Comparison of ENCODE assay signal across 19 mouse cellular contexts in the genomic region with DNA sequence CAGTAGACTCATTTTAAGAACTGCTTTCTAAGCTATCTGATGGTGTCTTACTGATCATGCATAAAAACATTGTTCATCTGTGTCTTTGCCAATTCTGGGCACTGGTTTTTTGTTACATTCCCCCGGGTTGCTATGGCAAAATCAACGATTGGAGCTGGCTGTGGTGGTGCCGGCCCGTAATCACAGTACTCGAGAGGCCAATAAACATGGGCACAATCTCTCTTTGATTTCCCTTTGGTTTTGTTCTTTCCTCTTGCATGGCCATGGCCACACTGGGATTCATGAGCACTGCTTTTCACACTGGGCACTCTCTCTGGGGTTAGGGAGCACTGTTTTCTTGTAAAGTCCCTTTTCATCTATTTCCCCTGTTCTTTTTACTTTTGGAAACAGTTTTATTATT.
DNase-seq lines count a peak whose midpoint lies in the region; ATAC-seq and TF ChIP-seq lines count a peak whose summit lies in the region.
"Had no signal": no experiment of that assay in that cellular context is flagged by ENCODE, and none has a peak within 500 bp of the region (broad histone marks: within the 10 kb centered on the region; RNA-seq: fewer than 3 reads in every experiment).

No protein-coding gene starts in this region.

- no peak overlapping the region for H3K9ac ChIP-seq in embryonic facial prominence, embryonic 13.5 days
- no peak overlapping the region for H3K9ac ChIP-seq in hindbrain, embryonic 15.5 days
- H3K9ac ChIP-seq in hindbrain, embryonic 13.5 days = no peak overlapping the region
- no peak overlapping the region for H3K9ac ChIP-seq in midbrain, postnatal 0 days (replicated peaks; ENCODE audit: low read length, poor library complexity, severe bottlenecking)
- H3K9ac ChIP-seq in embryonic facial prominence, embryonic 14.5 days (ENCODE audit: low read depth, low read length) = no peak overlapping the region
- H3K9ac ChIP-seq: heart, embryonic 13.5 days; kidney, embryonic 15.5 days had no signal

- H3K36me3 ChIP-seq in embryonic facial prominence, embryonic 13.5 days = peaks cover 32% of the 10 kb centered on the region
- peaks cover 40% of the 10 kb centered on the region for H3K36me3 ChIP-seq in embryonic facial prominence, embryonic 10.5 days (replicated peaks)
- H3K36me3 ChIP-seq in hindbrain, embryonic 15.5 days = no peaks in the 10 kb centered on the region
- no peaks in the 10 kb centered on the region for H3K36me3 ChIP-seq in hindbrain, embryonic 13.5 days
- no peaks in the 10 kb centered on the region for H3K36me3 ChIP-seq in midbrain, postnatal 0 days (ENCODE audit: insufficient read depth, low read length)
- H3K36me3 ChIP-seq in midbrain, embryonic 10.5 days = peaks cover 15% of the 10 kb centered on the region; the same call in 1 of the 2 replicates
- peaks cover 30% of the 10 kb centered on the region for H3K36me3 ChIP-seq in embryonic facial prominence, embryonic 14.5 days (ENCODE audit: control insufficient read depth, insufficient read depth, low read length)

- 65% methylated on average over 5 of the region's 5 CpGs for WGBS in embryonic facial prominence, embryonic 13.5 days
- WGBS in embryonic facial prominence, embryonic 10.5 days = 88% methylated on average over 5 of the region's 5 CpGs
- 36% methylated on average over 5 of the region's 5 CpGs for WGBS in hindbrain, embryonic 15.5 days
- 37% methylated on average over 5 of the region's 5 CpGs for WGBS in hindbrain, embryonic 13.5 days
- WGBS in midbrain, postnatal 0 days = 52% methylated on average over 5 of the region's 5 CpGs
- 66% methylated on average over 5 of the region's 5 CpGs for WGBS in midbrain, embryonic 10.5 days
- WGBS in embryonic facial prominence, embryonic 14.5 days = 58% methylated on average over 5 of the region's 5 CpGs

- H3K4me2 ChIP-seq in embryonic facial prominence, embryonic 13.5 days = no peak overlapping the region
- no peak overlapping the region for H3K4me2 ChIP-seq in hindbrain, embryonic 15.5 days
- no peak overlapping the region for H3K4me2 ChIP-seq in hindbrain, embryonic 13.5 days
- H3K4me2 ChIP-seq in midbrain, postnatal 0 days (ENCODE audit: low read depth, low read length, poor library complexity, severe bottlenecking) = no peak overlapping the region
- H3K4me2 ChIP-seq in embryonic facial prominence, embryonic 14.5 days (ENCODE audit: low read depth, low read length) = no peak overlapping the region
- H3K4me2 ChIP-seq: heart, embryonic 13.5 days; kidney, embryonic 15.5 days had no signal

- H3K27ac ChIP-seq in embryonic facial prominence, embryonic 13.5 days = peak overlapping the region; percentile 33; the same call in 1 of the 2 replicates
- H3K27ac ChIP-seq in embryonic facial prominence, embryonic 10.5 days (replicated peaks) = no peak overlapping the region
- H3K27ac ChIP-seq in hindbrain, embryonic 15.5 days (replicated peaks) = no peak overlapping the region
- no peak overlapping the region for H3K27ac ChIP-seq in hindbrain, embryonic 13.5 days
- H3K27ac ChIP-seq in midbrain, postnatal 0 days (ENCODE audit: low read depth, low read length) = no peak overlapping the region
- no peak overlapping the region for H3K27ac ChIP-seq in midbrain, embryonic 10.5 days (replicated peaks)
- peak overlapping the region; percentile 40; the same call in 1 of the 2 replicates for H3K27ac ChIP-seq in embryonic facial prominence, embryonic 14.5 days (replicated peaks; ENCODE audit: low read depth, low read length)
- H3K27ac ChIP-seq: heart, adult 2 months; heart, embryonic 13.5 days; kidney, embryonic 15.5 days had no signal

- H3K9me3 ChIP-seq in embryonic facial prominence, embryonic 13.5 days = no peaks in the 10 kb centered on the region
- H3K9me3 ChIP-seq in embryonic facial prominence, embryonic 10.5 days = no peaks in the 10 kb centered on the region
- no peaks in the 10 kb centered on the region for H3K9me3 ChIP-seq in hindbrain, embryonic 15.5 days
- no peaks in the 10 kb centered on the region for H3K9me3 ChIP-seq in hindbrain, embryonic 13.5 days
- H3K9me3 ChIP-seq in midbrain, postnatal 0 days (ENCODE audit: low read length) = no peaks in the 10 kb centered on the region
- H3K9me3 ChIP-seq in midbrain, embryonic 10.5 days (replicated peaks) = no peaks in the 10 kb centered on the region
- H3K9me3 ChIP-seq in embryonic facial prominence, embryonic 14.5 days (ENCODE audit: control insufficient read depth, low read length) = no peaks in the 10 kb centered on the region
- H3K9me3 ChIP-seq: heart, embryonic 13.5 days; kidney, embryonic 15.5 days had no signal

- DNase-seq in embryonic facial prominence, embryonic 10.5 days (ENCODE audit: low spot score) = no peak
- peak; percentile 68 for DNase-seq in midbrain, postnatal 0 days (ENCODE audit: low spot score)
- no peak for DNase-seq in midbrain, embryonic 10.5 days (ENCODE audit: low spot score)
- no peak for DNase-seq in embryonic facial prominence, embryonic 14.5 days (ENCODE audit: low spot score)
- DNase-seq in layer of hippocampus, adult 18-20 months (ENCODE audit: low spot score in 2 of 2) = no peak
- DNase-seq: cerebellum, adult 11-12 months; gastrocnemius, postnatal 36 days; heart, adult 2 months; heart, postnatal 14 days; kidney, adult 11 months; kidney, postnatal 36 days; lung, postnatal 4 days; thymus, postnatal 14 days had no signal

- no peak for ATAC-seq in embryonic facial prominence, embryonic 13.5 days (ENCODE audit: insufficient number of reproducible peaks, insufficient read depth, low FRiP score, low TSS enrichment, low read depth)
- ATAC-seq in hindbrain, embryonic 15.5 days (ENCODE audit: low FRiP score, low read depth) = peak; percentile 56; the same call in 1 of the 2 replicates
- ATAC-seq in hindbrain, embryonic 13.5 days (ENCODE audit: low FRiP score) = no peak
- ATAC-seq in midbrain, postnatal 0 days (ENCODE audit: low FRiP score) = no peak
- no peak for ATAC-seq in embryonic facial prominence, embryonic 14.5 days (ENCODE audit: low read depth)
- ATAC-seq: activated CD4-positive, CD25-positive, alpha-beta regulatory T cell, adult 4 months had no signal

- H3K4me1 ChIP-seq in embryonic facial prominence, embryonic 13.5 days = peaks cover 47% of the 10 kb centered on the region
- H3K4me1 ChIP-seq in embryonic facial prominence, embryonic 10.5 days = peaks cover 9% of the 10 kb centered on the region
- H3K4me1 ChIP-seq in hindbrain, embryonic 15.5 days (replicated peaks) = peaks cover 12% of the 10 kb centered on the region; the same call in 1 of the 2 replicates
- peaks cover 6% of the 10 kb centered on the region; the same call in 1 of the 2 replicates for H3K4me1 ChIP-seq in hindbrain, embryonic 13.5 days (replicated peaks)
- no peaks in the 10 kb centered on the region for H3K4me1 ChIP-seq in midbrain, postnatal 0 days (ENCODE audit: insufficient read depth, low read length)
- peaks cover 19% of the 10 kb centered on the region for H3K4me1 ChIP-seq in midbrain, embryonic 10.5 days
- peaks cover 16% of the 10 kb centered on the region for H3K4me1 ChIP-seq in embryonic facial prominence, embryonic 14.5 days (ENCODE audit: control insufficient read depth, insufficient read depth, low read length)
- H3K4me1 ChIP-seq: heart, embryonic 13.5 days had no signal

- no peaks in the 10 kb centered on the region for H3K27me3 ChIP-seq in embryonic facial prominence, embryonic 13.5 days
- no peaks in the 10 kb centered on the region for H3K27me3 ChIP-seq in embryonic facial prominence, embryonic 10.5 days (replicated peaks; ENCODE audit: low read depth, poor library complexity, severe bottlenecking)
- H3K27me3 ChIP-seq in hindbrain, embryonic 15.5 days = no peaks in the 10 kb centered on the region
- no peaks in the 10 kb centered on the region for H3K27me3 ChIP-seq in hindbrain, embryonic 13.5 days
- no peaks in the 10 kb centered on the region for H3K27me3 ChIP-seq in midbrain, postnatal 0 days (ENCODE audit: insufficient read depth, low read length)
- no peaks in the 10 kb centered on the region for H3K27me3 ChIP-seq in midbrain, embryonic 10.5 days (ENCODE audit: low read depth, poor library complexity, severe bottlenecking)
- H3K27me3 ChIP-seq in embryonic facial prominence, embryonic 14.5 days (replicated peaks; ENCODE audit: control insufficient read depth, insufficient read depth, low read length) = no peaks in the 10 kb centered on the region
- H3K27me3 ChIP-seq: heart, embryonic 13.5 days; kidney, embryonic 15.5 days had no signal

- no peak overlapping the region for H3K4me3 ChIP-seq in embryonic facial prominence, embryonic 13.5 days
- H3K4me3 ChIP-seq in embryonic facial prominence, embryonic 10.5 days = no peak overlapping the region
- H3K4me3 ChIP-seq in hindbrain, embryonic 15.5 days = no peak overlapping the region
- no peak overlapping the region for H3K4me3 ChIP-seq in hindbrain, embryonic 13.5 days
- no peak overlapping the region for H3K4me3 ChIP-seq in midbrain, postnatal 0 days (ENCODE audit: low read depth, low read length)
- H3K4me3 ChIP-seq in midbrain, embryonic 10.5 days = no peak overlapping the region
- H3K4me3 ChIP-seq in embryonic facial prominence, embryonic 14.5 days (ENCODE audit: low read depth, low read length) = no peak overlapping the region
- H3K4me3 ChIP-seq: heart, adult 2 months; heart, embryonic 13.5 days; kidney, embryonic 15.5 days had no signal

- TF ChIP-seq CTCF in midbrain, postnatal 0 days (IDR thresholded peaks at IDR 0.05) = no peak

Comparison
In these comparisons a context has a peak if more than half of its experiments do, and no peak if none do; other contexts are left out.
1. H3K27ac ChIP-seq: peak in embryonic facial prominence, embryonic 13.5 days (single experiment) and embryonic facial prominence, embryonic 14.5 days (single experiment); none in embryonic facial prominence, embryonic 10.5 days (single experiment), hindbrain, embryonic 15.5 days (single experiment), hindbrain, embryonic 13.5 days (single experiment), midbrain, postnatal 0 days (single experiment) and midbrain, embryonic 10.5 days (single experiment).